Mouse (Mus musculus): ENCODE results near the gene Adsl. TPM values are rescaled to one million over a fixed set of nuclear protein-coding genes. Genes with fewer than 3 reads are reported as not detected.

Gene Adsl
- polyA plus RNA-seq, 1 experiment = 20.7 TPM

DNA sequence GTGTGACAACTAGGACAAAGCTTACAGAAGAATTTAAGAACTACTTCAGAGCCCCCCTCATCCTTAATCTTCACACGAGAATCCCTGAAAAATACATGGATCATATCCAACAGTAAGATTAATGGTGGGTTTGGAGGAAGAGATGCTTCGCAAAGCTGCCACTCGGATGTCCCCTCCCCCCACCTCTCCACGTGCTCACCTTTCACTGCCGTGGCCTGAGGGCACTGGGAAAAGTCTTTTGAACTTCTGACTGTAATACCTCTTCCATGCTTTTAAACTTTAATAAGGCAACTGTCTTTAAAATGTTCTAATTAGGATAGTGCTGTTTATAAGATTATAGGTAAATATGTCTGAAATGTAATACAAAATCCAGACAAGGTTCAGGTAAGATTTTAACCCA is 26.0 kb downstream of the Adsl start:
- peaks cover 9% of the 10 kb centered on the region for H3K4me1 ChIP-seq (ENCODE audit: control insufficient read depth, insufficient read depth, low read length)
- no peak for TF ChIP-seq POLR2A (IDR thresholded peaks at IDR 0.05; ENCODE audit: borderline replicate concordance, low read depth, low read length)
- TF ChIP-seq CTCF (IDR thresholded peaks at IDR 0.05; ENCODE audit: low read depth, low read length) = no peak
- H3K4me3 ChIP-seq (ENCODE audit: insufficient read depth, low read length) = no peak overlapping the region
- no peak overlapping the region for H3K27ac ChIP-seq (ENCODE audit: insufficient read depth, low read depth, low read length)

DNA sequence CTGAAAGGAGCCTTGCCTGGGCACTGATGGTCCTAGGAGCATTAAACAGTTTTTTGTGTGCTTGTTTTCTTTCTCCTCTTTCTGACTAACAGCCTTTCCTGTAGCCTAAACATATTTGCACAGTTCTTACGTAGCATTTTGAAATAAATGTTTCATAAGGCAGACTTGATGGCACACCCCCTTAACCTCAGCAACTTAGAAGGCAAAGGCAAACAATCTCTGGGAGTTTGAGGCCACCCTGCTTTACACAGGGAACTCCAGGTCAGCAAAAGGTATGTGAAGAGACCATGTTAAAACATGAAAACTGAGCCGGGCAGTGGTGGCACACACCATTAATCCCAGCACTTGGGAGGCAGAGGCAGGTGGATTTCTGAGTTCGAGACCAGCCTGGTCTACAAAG is 27.4 kb downstream of the Adsl start:
- Histone ChIP-seq H3K27ac (ENCODE audit: insufficient read depth, low read depth, low read length) (no peak overlapping the region), H3K4me1 (ENCODE audit: control insufficient read depth, insufficient read depth, low read length) (peaks cover 16% of the 10 kb centered on the region), H3K4me3 (ENCODE audit: insufficient read depth, low read length) (no peak overlapping the region)
- TF ChIP-seq CTCF (IDR thresholded peaks at IDR 0.05; ENCODE audit: low read depth, low read length) (no peak), POLR2A (IDR thresholded peaks at IDR 0.05; ENCODE audit: borderline replicate concordance, low read depth, low read length) (no peak)

DNA sequence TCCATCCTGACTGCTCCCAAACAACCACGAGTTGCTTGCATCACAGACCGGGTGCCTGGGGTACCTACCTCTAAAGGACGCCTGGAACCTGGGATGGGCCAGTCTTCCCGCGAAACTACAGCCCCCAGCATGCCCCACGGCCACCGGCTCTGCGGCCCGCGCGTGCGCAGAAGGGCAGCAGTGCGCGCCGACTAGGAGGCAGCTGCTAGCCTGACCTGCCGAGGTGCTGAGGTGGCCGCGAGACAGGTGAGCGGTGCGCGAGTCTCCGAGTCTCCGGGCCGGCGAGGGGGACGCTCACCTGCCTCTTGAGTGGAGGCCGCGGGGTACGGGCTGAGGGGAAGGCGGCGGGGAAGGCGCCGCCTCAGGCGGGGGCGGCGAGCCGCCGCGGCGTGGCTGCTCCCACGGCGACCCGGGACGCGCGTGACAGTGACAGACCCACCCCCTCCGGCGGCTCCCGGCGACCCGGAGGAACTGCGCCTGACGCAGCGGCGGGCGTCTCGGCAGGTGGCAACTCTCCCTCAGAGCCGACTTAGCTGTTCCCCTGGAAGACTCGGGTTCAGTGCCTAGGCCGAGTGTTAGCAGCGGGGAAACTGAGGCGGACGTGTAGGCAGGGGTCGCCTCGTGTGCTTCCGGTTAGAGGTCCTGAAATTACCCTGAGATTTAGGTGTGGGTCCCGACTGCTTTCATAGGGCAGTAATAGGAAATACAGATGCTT is 29.5 kb downstream of the Adsl start, which contains the start of gene Sgsm3:
Gene Sgsm3, plus strand, starts transcription at position 146 of the 715 bp plus-strand sequence.
- peaks cover 19% of the 10 kb centered on the region for H3K4me1 ChIP-seq (ENCODE audit: control insufficient read depth, insufficient read depth, low read length)
- TF ChIP-seq POLR2A (IDR thresholded peaks at IDR 0.05; ENCODE audit: borderline replicate concordance, low read depth, low read length) (no peak), CTCF (IDR thresholded peaks at IDR 0.05; ENCODE audit: low read depth, low read length) (no peak)
- H3K4me3 ChIP-seq (ENCODE audit: insufficient read depth, low read length) = peak within 1 kb of the TSS; percentile 89
- no peak within 1 kb of the TSS for H3K27ac ChIP-seq (ENCODE audit: insufficient read depth, low read depth, low read length)

DNA sequence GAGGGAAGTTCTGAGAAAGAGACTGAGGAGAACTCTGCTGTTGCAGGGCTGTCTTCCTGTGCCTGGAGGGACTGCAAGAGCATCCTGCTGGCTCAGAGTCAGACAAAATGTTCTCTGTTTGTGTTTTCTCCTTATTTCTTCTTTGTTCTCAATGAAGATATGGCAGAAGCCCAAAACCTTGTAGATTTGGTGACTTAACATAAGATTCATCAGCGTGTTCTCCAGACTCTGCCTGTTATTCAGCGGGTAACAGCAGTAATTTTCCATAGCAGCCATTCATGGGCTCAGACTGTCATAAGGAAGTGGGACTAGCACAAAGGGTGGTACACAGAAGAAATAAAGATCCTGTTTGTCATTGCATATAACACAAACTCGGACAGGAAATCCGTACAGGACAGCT is 31.3 kb downstream of the Adsl start:
- Histone ChIP-seq H3K4me1 (ENCODE audit: control insufficient read depth, insufficient read depth, low read length) (peaks cover 24% of the 10 kb centered on the region), H3K27ac (ENCODE audit: insufficient read depth, low read depth, low read length) (no peak overlapping the region), H3K4me3 (ENCODE audit: insufficient read depth, low read length) (no peak overlapping the region)
- TF ChIP-seq POLR2A (IDR thresholded peaks at IDR 0.05; ENCODE audit: borderline replicate concordance, low read depth, low read length) (no peak), CTCF (IDR thresholded peaks at IDR 0.05; ENCODE audit: low read depth, low read length) (no peak)

DNA sequence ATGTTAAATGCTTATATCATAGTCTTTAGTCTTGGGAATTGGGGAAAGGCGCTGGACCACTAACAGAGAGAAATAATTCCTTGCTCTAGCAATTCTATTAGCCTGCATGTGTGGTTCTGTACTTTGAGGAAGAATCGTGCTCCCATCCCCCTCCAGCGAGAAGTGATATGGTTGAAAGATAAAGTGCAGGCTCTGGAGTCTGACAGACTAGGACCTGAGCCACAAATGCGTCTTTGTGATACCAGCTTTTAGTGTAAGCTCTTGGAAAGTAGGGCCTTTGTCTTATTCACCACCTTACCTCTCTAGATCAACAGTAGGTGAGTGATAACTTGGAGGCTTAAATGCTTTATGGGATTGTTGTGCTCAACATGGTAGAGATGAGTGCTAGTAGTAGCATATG is 32.9 kb downstream of the Adsl start:
- H3K27ac ChIP-seq (ENCODE audit: insufficient read depth, low read depth, low read length) = no peak overlapping the region
- H3K4me1 ChIP-seq (ENCODE audit: control insufficient read depth, insufficient read depth, low read length) = peaks cover 24% of the 10 kb centered on the region
- H3K4me3 ChIP-seq (ENCODE audit: insufficient read depth, low read length) = no peak overlapping the region
- TF ChIP-seq CTCF (IDR thresholded peaks at IDR 0.05; ENCODE audit: low read depth, low read length) = no peak
- no peak for TF ChIP-seq POLR2A (IDR thresholded peaks at IDR 0.05; ENCODE audit: borderline replicate concordance, low read depth, low read length)

DNA sequence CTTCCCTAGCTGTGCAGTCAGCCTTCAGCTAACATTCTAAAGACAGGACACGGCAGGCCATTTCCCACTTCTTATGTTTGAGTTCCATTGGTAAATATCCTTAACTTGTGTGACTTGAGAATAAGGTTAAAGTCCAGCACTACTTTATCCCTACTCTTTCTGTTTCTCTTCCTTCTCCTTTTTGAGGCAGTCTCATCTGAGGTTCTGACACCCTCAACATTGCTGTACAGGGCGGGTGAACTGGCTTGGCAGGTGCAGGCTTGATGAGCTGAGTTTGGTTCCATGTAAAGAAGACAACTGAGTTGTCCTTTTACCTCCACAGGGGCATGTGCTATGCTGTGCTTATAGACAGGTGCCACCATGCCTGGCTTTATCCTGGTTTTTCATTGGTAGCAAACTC is 35.0 kb downstream of the Adsl start:
- TF ChIP-seq POLR2A (IDR thresholded peaks at IDR 0.05; ENCODE audit: borderline replicate concordance, low read depth, low read length) (no peak), CTCF (IDR thresholded peaks at IDR 0.05; ENCODE audit: low read depth, low read length) (no peak)
- H3K4me1 ChIP-seq (ENCODE audit: control insufficient read depth, insufficient read depth, low read length) = peaks cover 27% of the 10 kb centered on the region
- H3K4me3 ChIP-seq (ENCODE audit: insufficient read depth, low read length) = no peak overlapping the region
- no peak overlapping the region for H3K27ac ChIP-seq (ENCODE audit: insufficient read depth, low read depth, low read length)

DNA sequence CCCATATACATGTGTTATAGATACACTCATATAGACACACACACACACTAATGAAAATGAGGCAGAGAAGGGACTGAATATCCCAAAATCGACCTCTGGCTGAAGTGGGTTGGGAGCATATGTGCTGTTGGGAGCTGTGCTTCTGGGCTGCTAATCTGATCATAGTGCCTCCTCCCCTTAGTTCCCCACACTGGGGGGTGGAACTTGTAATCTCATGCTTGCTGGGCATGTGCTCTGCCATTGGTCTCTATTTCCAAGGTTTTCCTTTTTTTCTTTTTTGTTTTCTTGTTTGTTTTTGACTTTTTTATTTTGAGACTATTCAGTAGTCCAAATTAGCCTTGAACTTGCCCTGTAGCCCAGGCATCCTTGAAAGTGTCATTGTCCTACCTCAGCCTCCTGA is 40.0 kb downstream of the Adsl start:
- Histone ChIP-seq H3K4me1 (ENCODE audit: control insufficient read depth, insufficient read depth, low read length) (peaks cover 13% of the 10 kb centered on the region), H3K27ac (ENCODE audit: insufficient read depth, low read depth, low read length) (no peak overlapping the region), H3K4me3 (ENCODE audit: insufficient read depth, low read length) (no peak overlapping the region)
- no peak for TF ChIP-seq CTCF (IDR thresholded peaks at IDR 0.05; ENCODE audit: low read depth, low read length)
- TF ChIP-seq POLR2A (IDR thresholded peaks at IDR 0.05; ENCODE audit: borderline replicate concordance, low read depth, low read length) = no peak

DNA sequence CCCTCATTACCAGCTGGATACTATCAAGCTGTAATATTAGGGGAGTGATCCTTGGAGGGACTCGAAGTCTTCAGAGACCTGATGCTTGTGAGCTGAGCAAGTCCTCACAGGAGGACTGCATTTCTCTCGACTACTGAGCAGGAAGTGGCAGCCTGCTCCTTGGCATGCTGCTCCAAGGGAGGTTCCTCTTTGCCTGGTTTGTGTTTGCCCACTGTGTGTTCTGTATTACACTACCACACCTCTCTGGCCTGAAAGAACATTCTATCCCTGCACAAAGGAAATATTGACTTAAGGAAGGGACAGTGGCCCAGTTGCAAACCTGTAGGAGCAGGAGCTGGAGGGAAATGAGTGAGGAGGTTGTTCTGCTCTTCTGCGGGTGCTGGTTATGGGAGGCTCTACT is 41.4 kb downstream of the Adsl start:
- Histone ChIP-seq H3K27ac (ENCODE audit: insufficient read depth, low read depth, low read length) (no peak overlapping the region), H3K4me1 (ENCODE audit: control insufficient read depth, insufficient read depth, low read length) (peaks cover 12% of the 10 kb centered on the region), H3K4me3 (ENCODE audit: insufficient read depth, low read length) (no peak overlapping the region)
- TF ChIP-seq POLR2A (IDR thresholded peaks at IDR 0.05; ENCODE audit: borderline replicate concordance, low read depth, low read length) = no peak
- TF ChIP-seq CTCF (IDR thresholded peaks at IDR 0.05; ENCODE audit: low read depth, low read length) = no peak

DNA sequence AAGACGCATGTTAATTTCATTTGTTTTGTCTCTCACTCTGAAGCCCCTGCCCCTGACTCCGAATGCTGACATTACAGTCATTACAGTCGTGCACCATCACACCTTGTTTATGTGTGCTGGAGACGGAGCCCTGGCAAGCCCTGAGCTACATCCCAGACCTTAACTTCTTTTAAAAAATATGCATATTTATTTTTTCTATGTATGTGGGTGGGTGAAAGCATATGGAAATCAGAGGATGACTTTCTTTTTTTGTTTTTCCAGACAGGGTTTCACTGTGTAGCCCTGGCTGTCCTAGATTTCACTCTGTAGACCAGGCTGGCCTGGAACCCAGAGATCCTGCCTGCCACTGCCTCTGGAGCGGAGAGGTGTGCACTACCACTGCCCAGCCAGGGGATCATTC is 46.7 kb downstream of the Adsl start:
- H3K27ac ChIP-seq (ENCODE audit: insufficient read depth, low read depth, low read length) = no peak overlapping the region
- H3K4me1 ChIP-seq (ENCODE audit: control insufficient read depth, insufficient read depth, low read length) = peaks cover 9% of the 10 kb centered on the region
- TF ChIP-seq POLR2A (IDR thresholded peaks at IDR 0.05; ENCODE audit: borderline replicate concordance, low read depth, low read length) (no peak), CTCF (IDR thresholded peaks at IDR 0.05; ENCODE audit: low read depth, low read length) (no peak)
- H3K4me3 ChIP-seq (ENCODE audit: insufficient read depth, low read length) = no peak overlapping the region

DNA sequence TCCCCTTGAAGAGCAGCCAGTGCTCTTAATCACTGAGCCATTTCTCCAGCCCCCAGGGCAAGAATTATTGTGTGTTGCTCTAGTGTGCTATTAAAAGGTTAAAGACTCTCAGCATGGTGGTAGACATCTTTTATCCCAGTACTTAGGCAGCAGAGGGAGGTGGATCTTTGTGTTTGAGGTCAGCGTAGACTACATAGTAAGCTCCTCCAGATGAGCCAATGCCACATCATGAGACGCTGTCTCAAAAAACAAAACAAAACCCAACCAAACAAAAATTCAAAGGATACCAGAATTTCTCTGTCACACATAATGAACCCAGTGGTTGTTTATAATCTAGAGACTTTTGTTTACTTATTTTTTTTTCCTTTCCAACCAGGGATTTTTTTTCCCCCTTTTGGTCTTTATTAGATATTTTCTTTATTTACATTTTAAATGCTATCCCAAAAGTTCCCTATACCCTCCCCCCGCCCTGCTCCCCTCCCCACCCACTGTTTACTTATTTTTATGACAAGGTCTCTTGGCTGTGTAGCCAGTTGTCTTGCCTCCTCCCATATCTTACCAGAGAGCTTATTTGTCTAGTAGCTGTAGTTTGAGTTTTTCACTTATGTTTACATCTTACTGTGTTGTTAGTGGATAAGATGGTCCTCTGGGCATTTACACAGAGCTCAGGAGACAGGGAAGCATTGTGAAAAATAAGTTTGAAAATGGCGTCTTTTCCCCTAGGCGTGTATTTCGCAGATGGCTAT is 48.0 kb downstream of the Adsl start:
- TF ChIP-seq POLR2A (IDR thresholded peaks at IDR 0.05; ENCODE audit: borderline replicate concordance, low read depth, low read length) (no peak), CTCF (IDR thresholded peaks at IDR 0.05; ENCODE audit: low read depth, low read length) (no peak)
- H3K27ac ChIP-seq (ENCODE audit: insufficient read depth, low read depth, low read length) = no peak overlapping the region
- no peak overlapping the region for H3K4me3 ChIP-seq (ENCODE audit: insufficient read depth, low read length)
- peaks cover 14% of the 10 kb centered on the region for H3K4me1 ChIP-seq (ENCODE audit: control insufficient read depth, insufficient read depth, low read length)
